Mouse (Mus musculus): ENCODE measurements around the gene Lag3. TPM values are rescaled to one million over a fixed set of nuclear protein-coding genes. Genes with fewer than 3 reads are reported as not detected.

Gene Lag3
- polyA plus RNA-seq (2012; rRNA removed) (2.3 and 3.2 TPM in 2 replicates), polyA plus RNA-seq (2014; fragmentation: Nextera tagmentation; extraction: Ambion mirVana) (2.0 and 2.6 TPM in 2 replicates)

- no peak; the same call in 1 of the 2 replicates for ATAC-seq (ENCODE audit: low FRiP score, low read depth)
- H3K36me3 ChIP-seq (ENCODE audit: control insufficient read depth, insufficient read depth, low read length), result peaks cover 26% of the 10 kb centered on the region
- H3K9ac ChIP-seq (ENCODE audit: low read depth, low read length, severe bottlenecking), result peak within 1 kb of the TSS; percentile 40
- no peak within 1 kb of the TSS; the same call in 1 of the 2 replicates for H3K27ac ChIP-seq (replicated peaks; ENCODE audit: low read depth, low read length)
- WGBS, result 20% methylated on average over 11 of the region's 13 CpGs
- no peak within 1 kb of the TSS for H3K4me3 ChIP-seq (replicated peaks; ENCODE audit: low read length)
- DNase-seq (ENCODE audit: low spot score), result no peak
- H3K4me1 ChIP-seq (ENCODE audit: control insufficient read depth, insufficient read depth, low read length), result peaks cover 18% of the 10 kb centered on the region
- H3K4me2 ChIP-seq (replicated peaks; ENCODE audit: low read depth, low read length, severe bottlenecking), result peak within 1 kb of the TSS; percentile 29; the same call in 1 of the 2 replicates
- no peaks in the 10 kb centered on the region for H3K9me3 ChIP-seq (ENCODE audit: control insufficient read depth, low read length)
- no peaks in the 10 kb centered on the region for H3K27me3 ChIP-seq (ENCODE audit: control insufficient read depth, insufficient read depth, low read length)
- TF ChIP-seq POLR2A (IDR thresholded peaks at IDR 0.05; ENCODE audit: borderline replicate concordance, extremely low read depth, insufficient read depth, insufficient read length), result no peak
Observed at GRCm38 (mm10) chr6:124911533-124912218, at the start of gene Lag3. Gene Lag3 (minus strand): TSS chr6:124911705.

- Histone ChIP-seq H3K4me3 (replicated peaks; ENCODE audit: low read length) (no peak overlapping the region), H3K4me2 (replicated peaks; ENCODE audit: low read depth, low read length, severe bottlenecking) (no peak overlapping the region), H3K4me1 (ENCODE audit: control insufficient read depth, insufficient read depth, low read length) (peaks cover 8% of the 10 kb centered on the region), H3K36me3 (ENCODE audit: control insufficient read depth, insufficient read depth, low read length) (peaks cover 63% of the 10 kb centered on the region), H3K9me3 (ENCODE audit: control insufficient read depth, low read length) (no peaks in the 10 kb centered on the region), H3K9ac (ENCODE audit: low read depth, low read length, severe bottlenecking) (no peak overlapping the region), H3K27ac (replicated peaks; ENCODE audit: low read depth, low read length) (no peak overlapping the region), H3K27me3 (ENCODE audit: control insufficient read depth, insufficient read depth, low read length) (no peaks in the 10 kb centered on the region)
- ATAC-seq (ENCODE audit: low FRiP score, low read depth) (no peak), DNase-seq (ENCODE audit: low spot score) (no peak)
- WGBS, result 93% methylated on average over 12 of the region's 12 CpGs
- TF ChIP-seq POLR2A (IDR thresholded peaks at IDR 0.05; ENCODE audit: borderline replicate concordance, extremely low read depth, insufficient read depth, insufficient read length), result no peak
Observed at GRCm38 (mm10) chr6:124961021-124961420, 49.5 kb upstream of the Lag3 start.

GRCm38 (mm10) chr6:124959960-124960359, 48.5 kb upstream of the Lag3 start:
- ATAC-seq (ENCODE audit: low FRiP score, low read depth) (no peak), DNase-seq (ENCODE audit: low spot score) (no peak)
- WGBS, result 94% methylated on average over 13 of the region's 13 CpGs
- TF ChIP-seq POLR2A (IDR thresholded peaks at IDR 0.05; ENCODE audit: borderline replicate concordance, extremely low read depth, insufficient read depth, insufficient read length), result no peak
- H3K4me3 ChIP-seq (replicated peaks; ENCODE audit: low read length), result no peak overlapping the region
- no peaks in the 10 kb centered on the region for H3K27me3 ChIP-seq (ENCODE audit: control insufficient read depth, insufficient read depth, low read length)
- H3K9ac ChIP-seq (ENCODE audit: low read depth, low read length, severe bottlenecking), result no peak overlapping the region
- no peak overlapping the region for H3K4me2 ChIP-seq (replicated peaks; ENCODE audit: low read depth, low read length, severe bottlenecking)
- H3K9me3 ChIP-seq (ENCODE audit: control insufficient read depth, low read length), result no peaks in the 10 kb centered on the region
- H3K36me3 ChIP-seq (ENCODE audit: control insufficient read depth, insufficient read depth, low read length), result peaks cover 69% of the 10 kb centered on the region
- H3K27ac ChIP-seq (replicated peaks; ENCODE audit: low read depth, low read length), result no peak overlapping the region
- peaks cover 8% of the 10 kb centered on the region for H3K4me1 ChIP-seq (ENCODE audit: control insufficient read depth, insufficient read depth, low read length)

GRCm38 (mm10) chr6:124958127-124958526, 46.6 kb upstream of the Lag3 start:
- DNase-seq (ENCODE audit: low spot score) (no peak), ATAC-seq (ENCODE audit: low FRiP score, low read depth) (no peak)
- no peak for TF ChIP-seq POLR2A (IDR thresholded peaks at IDR 0.05; ENCODE audit: borderline replicate concordance, extremely low read depth, insufficient read depth, insufficient read length)
- no peaks in the 10 kb centered on the region for H3K4me1 ChIP-seq (ENCODE audit: control insufficient read depth, insufficient read depth, low read length)
- 93% methylated on average over 3 of the region's 3 CpGs for WGBS
- H3K4me2 ChIP-seq (replicated peaks; ENCODE audit: low read depth, low read length, severe bottlenecking), result no peak overlapping the region
- no peak overlapping the region for H3K27ac ChIP-seq (replicated peaks; ENCODE audit: low read depth, low read length)
- no peaks in the 10 kb centered on the region for H3K27me3 ChIP-seq (ENCODE audit: control insufficient read depth, insufficient read depth, low read length)
- no peaks in the 10 kb centered on the region for H3K9me3 ChIP-seq (ENCODE audit: control insufficient read depth, low read length)
- H3K36me3 ChIP-seq (ENCODE audit: control insufficient read depth, insufficient read depth, low read length), result peaks cover 69% of the 10 kb centered on the region
- H3K4me3 ChIP-seq (replicated peaks; ENCODE audit: low read length), result no peak overlapping the region
- no peak overlapping the region for H3K9ac ChIP-seq (ENCODE audit: low read depth, low read length, severe bottlenecking)

GRCm38 (mm10) chr6:124955212-124955611, 43.7 kb upstream of the Lag3 start:
- WGBS, result 89% methylated on average over 4 of the region's 4 CpGs

More at GRCm38 (mm10) chr6:124955212-124955611, 43.7 kb upstream of the Lag3 start:
- Histone ChIP-seq H3K27me3 (ENCODE audit: control insufficient read depth, insufficient read depth, low read length) (no peaks in the 10 kb centered on the region), H3K4me1 (ENCODE audit: control insufficient read depth, insufficient read depth, low read length) (no peaks in the 10 kb centered on the region), H3K4me3 (replicated peaks; ENCODE audit: low read length) (no peak overlapping the region), H3K4me2 (replicated peaks; ENCODE audit: low read depth, low read length, severe bottlenecking) (no peak overlapping the region), H3K27ac (replicated peaks; ENCODE audit: low read depth, low read length) (no peak overlapping the region), H3K9ac (ENCODE audit: low read depth, low read length, severe bottlenecking) (no peak overlapping the region), H3K36me3 (ENCODE audit: control insufficient read depth, insufficient read depth, low read length) (peaks cover 46% of the 10 kb centered on the region), H3K9me3 (ENCODE audit: control insufficient read depth, low read length) (no peaks in the 10 kb centered on the region)
- TF ChIP-seq POLR2A (IDR thresholded peaks at IDR 0.05; ENCODE audit: borderline replicate concordance, extremely low read depth, insufficient read depth, insufficient read length), result no peak
- ATAC-seq (ENCODE audit: low FRiP score, low read depth) (no peak), DNase-seq (ENCODE audit: low spot score) (no peak)
